Mouse (Mus musculus) hindbrain, embryonic 13.5 days (tissue): Measurements from ENCODE around the gene Lrrc59. TPM values are rescaled to one million over a fixed set of nuclear protein-coding genes. Genes with fewer than 3 reads are reported as not detected.

Experiments
- ATAC-seq: fragments of 200-750 bp; cut with Nextera tagmentation; 2 replicates; pipeline ENCODE4 v1.8.0; 2017; ENCODE audit warnings: moderate TSS enrichment; ENCODE audit not compliant: low FRiP score
- H3K27ac ChIP-seq: fragments of 300-500 bp; sonication (generic); 2 replicates; pipeline ENCODE4 v1.5.1; 2015; ENCODE audit warnings: inconsistent platforms, mild to moderate bottlenecking, moderate library complexity
- H3K27me3 ChIP-seq: fragments of 300-500 bp; sonication (generic); 2 replicates; pipeline ENCODE4 v1.6.1; 2015; ENCODE audit warnings: mild to moderate bottlenecking, inconsistent platforms
- H3K36me3 ChIP-seq: fragments of 300-500 bp; sonication (generic); 2 replicates; pipeline ENCODE4 v1.6.1; 2015; ENCODE audit warnings: mild to moderate bottlenecking, inconsistent platforms
- H3K4me1 ChIP-seq: fragments of 300-500 bp; sonication (generic); replicated peaks from 2 replicates; pipeline ENCODE4 v1.6.1; 2015; ENCODE audit warnings: inconsistent platforms
- H3K4me2 ChIP-seq: fragments of 300-500 bp; sonication (generic); 2 replicates; pipeline ENCODE4 v1.6.1; 2015; ENCODE audit warnings: inconsistent platforms, mild to moderate bottlenecking, moderate library complexity
- H3K4me3 ChIP-seq: fragments of 300-500 bp; sonication (generic); 2 replicates; pipeline ENCODE4 v1.5.1; 2015; ENCODE audit warnings: mild to moderate bottlenecking, inconsistent platforms
- H3K9ac ChIP-seq: fragments of 300-500 bp; sonication (generic); 2 replicates; pipeline ENCODE4 v1.6.1; 2015; ENCODE audit warnings: mild to moderate bottlenecking, inconsistent platforms
- H3K9me3 ChIP-seq: fragments of 300-500 bp; sonication (generic); 2 replicates; pipeline ENCODE4 v1.6.1; 2016; ENCODE audit warnings: inconsistent platforms
- WGBS: fragments of 180-500 bp; shearing (Covaris S2); methylation state at CpG from one replicate; pipeline ENCODE4 v1.1.7; 2015; 5-methylcytosine and 5-hydroxymethylcytosine counted together
- polyA plus RNA-seq: library from polyadenylated mRNA; unstranded; fragments of >200 nt; fragmentation: Nextera tagmentation; extraction: Ambion mirVana; gene quantifications from 2 replicates; pipeline ENCODE4 v1.2.1, GENCODE M21; 2015

Lrrc59 gene
- 155 and 163 TPM in 2 replicates for polyA plus RNA-seq

DNA sequence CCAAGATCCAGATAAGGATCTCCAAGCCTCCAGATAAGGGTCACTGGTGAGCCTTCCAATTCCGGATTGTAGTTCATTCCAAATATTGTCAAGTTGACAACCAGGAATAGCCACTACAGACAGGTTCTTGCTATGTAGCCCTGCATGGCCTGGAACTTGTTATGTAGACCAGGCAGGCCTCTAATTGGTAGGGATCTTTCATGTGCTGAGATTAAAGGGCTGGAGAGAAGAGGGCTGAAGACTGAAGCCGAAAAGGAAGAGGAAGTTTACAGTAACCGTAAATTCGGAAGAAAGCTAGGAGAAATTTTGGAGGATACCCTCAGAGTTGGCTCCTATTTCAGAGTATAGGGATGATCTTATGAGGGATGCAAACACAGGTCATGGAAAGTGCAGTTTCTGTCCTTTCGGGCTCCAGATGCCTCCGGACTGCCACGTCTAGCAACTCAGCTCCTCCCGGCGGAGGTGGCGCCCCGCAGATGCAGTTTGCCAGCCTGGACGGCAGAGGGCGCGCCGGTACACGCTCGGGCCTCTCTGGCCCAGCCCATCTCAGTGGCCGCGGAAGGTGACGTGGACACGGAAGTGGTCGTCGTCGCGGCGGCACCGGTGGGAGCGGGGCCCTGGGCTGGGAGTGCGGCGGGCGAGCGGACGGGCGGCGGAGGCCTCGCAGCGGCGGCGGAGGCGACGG, at the start of gene Lrrc59:
Lrrc59 (plus strand) TSS at position 569 of the 685 bp plus-strand sequence.
- ATAC-seq = peak; percentile 94
- Histone ChIP-seq H3K9ac (peak within 1 kb of the TSS; percentile 93), H3K4me1 (peaks cover 17% of the 10 kb centered on the region), H3K36me3 (peaks cover 25% of the 10 kb centered on the region), H3K9me3 (no peaks in the 10 kb centered on the region), H3K27ac (peak within 1 kb of the TSS; percentile 73), H3K4me3 (peak within 1 kb of the TSS; percentile 97), H3K4me2 (peak within 1 kb of the TSS; percentile 97), H3K27me3 (no peaks in the 10 kb centered on the region)
- 7% methylated on average over 41 of the region's 41 CpGs for WGBS

GRCm38 (mm10) chr11:94580111-94580740, 49.3 kb upstream of the Lrrc59 start:
- H3K4me3 ChIP-seq = no peak overlapping the region
- WGBS = 89% methylated on average over 5 of the region's 5 CpGs
- no peak for ATAC-seq
- H3K4me2 ChIP-seq = no peak overlapping the region
- H3K27ac ChIP-seq = no peak overlapping the region
- H3K9me3 ChIP-seq = no peaks in the 10 kb centered on the region
- no peak overlapping the region for H3K9ac ChIP-seq
- H3K4me1 ChIP-seq = no peaks in the 10 kb centered on the region
- no peaks in the 10 kb centered on the region for H3K36me3 ChIP-seq
- H3K27me3 ChIP-seq = no peaks in the 10 kb centered on the region

GRCm38 (mm10) chr11:94585091-94585490, 44.5 kb upstream of the Lrrc59 start:
- no peaks in the 10 kb centered on the region for H3K27me3 ChIP-seq
- H3K9ac ChIP-seq = no peak overlapping the region
- no peak overlapping the region for H3K4me3 ChIP-seq
- H3K4me1 ChIP-seq = no peaks in the 10 kb centered on the region
- ATAC-seq = no peak
- H3K9me3 ChIP-seq = no peaks in the 10 kb centered on the region
- H3K36me3 ChIP-seq = no peaks in the 10 kb centered on the region
- WGBS = 95% methylated on average over 9 of the region's 9 CpGs
- no peak overlapping the region for H3K27ac ChIP-seq
- no peak overlapping the region for H3K4me2 ChIP-seq

GRCm38 (mm10) chr11:94587511-94587910, 42.1 kb upstream of the Lrrc59 start:
- ATAC-seq = no peak
- Histone ChIP-seq H3K36me3 (no peaks in the 10 kb centered on the region), H3K9ac (no peak overlapping the region), H3K9me3 (no peaks in the 10 kb centered on the region), H3K27ac (no peak overlapping the region), H3K27me3 (no peaks in the 10 kb centered on the region), H3K4me1 (peaks cover 10% of the 10 kb centered on the region), H3K4me3 (no peak overlapping the region), H3K4me2 (no peak overlapping the region)
- 79% methylated on average over 6 of the region's 6 CpGs for WGBS

DNA sequence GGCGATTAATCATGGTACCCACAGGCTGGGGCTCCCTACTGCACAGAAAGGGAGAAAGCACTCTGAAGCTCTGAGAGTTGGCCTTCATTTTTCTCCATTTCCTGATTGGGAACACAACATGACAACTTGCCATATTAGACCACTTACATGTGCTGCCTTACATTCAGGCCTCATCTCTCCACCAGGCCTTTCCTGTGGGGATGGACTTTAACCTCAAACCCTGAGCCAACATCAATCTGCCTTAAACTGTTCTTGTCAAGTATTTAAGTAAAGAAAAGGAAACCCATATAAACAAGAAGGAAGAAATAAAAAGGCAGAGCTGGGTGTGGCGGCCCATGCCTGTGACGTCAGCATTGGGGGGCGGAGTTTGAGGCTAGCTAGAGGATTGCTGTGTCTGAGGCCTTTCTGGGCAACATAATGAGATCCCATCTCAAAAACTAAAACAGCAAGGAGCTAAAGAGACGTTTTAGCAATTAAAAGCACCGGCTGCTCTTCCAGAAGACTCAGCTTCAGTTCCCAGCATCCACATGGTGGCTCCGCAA, 33.2 kb upstream of the Lrrc59 start:
- H3K36me3 ChIP-seq = no peaks in the 10 kb centered on the region
- WGBS = 73% methylated on average over 7 of the region's 7 CpGs
- H3K9ac ChIP-seq = no peak overlapping the region
- H3K27me3 ChIP-seq = no peaks in the 10 kb centered on the region
- no peak overlapping the region for H3K4me2 ChIP-seq
- no peak overlapping the region for H3K4me3 ChIP-seq
- peaks cover 8% of the 10 kb centered on the region for H3K4me1 ChIP-seq
- H3K27ac ChIP-seq = no peak overlapping the region
- no peaks in the 10 kb centered on the region for H3K9me3 ChIP-seq
- ATAC-seq = no peak

- Histone ChIP-seq H3K36me3 (no peaks in the 10 kb centered on the region), H3K9me3 (no peaks in the 10 kb centered on the region), H3K4me1 (peaks cover 12% of the 10 kb centered on the region), H3K27ac (no peak overlapping the region), H3K27me3 (peaks cover 5% of the 10 kb centered on the region; the same call in 1 of the 2 replicates), H3K4me3 (no peak overlapping the region), H3K4me2 (no peak overlapping the region), H3K9ac (no peak overlapping the region)
- 87% methylated on average over 4 of the region's 4 CpGs for WGBS
- no peak for ATAC-seq
Observed at GRCm38 (mm10) chr11:94597319-94597718, 32.2 kb upstream of the Lrrc59 start.

- Histone ChIP-seq H3K36me3 (no peaks in the 10 kb centered on the region), H3K4me2 (no peak overlapping the region), H3K4me3 (no peak overlapping the region), H3K27me3 (peaks cover 12% of the 10 kb centered on the region; the same call in 1 of the 2 replicates), H3K9me3 (no peaks in the 10 kb centered on the region), H3K9ac (no peak overlapping the region), H3K4me1 (peaks cover 12% of the 10 kb centered on the region), H3K27ac (no peak overlapping the region)
- no peak for ATAC-seq
- 81% methylated on average over 6 of the region's 6 CpGs for WGBS
Observed at GRCm38 (mm10) chr11:94598437-94599120, 31.0 kb upstream of the Lrrc59 start.

- H3K36me3 ChIP-seq = no peaks in the 10 kb centered on the region
- no peaks in the 10 kb centered on the region for H3K9me3 ChIP-seq
- peaks cover 12% of the 10 kb centered on the region for H3K4me1 ChIP-seq
- H3K9ac ChIP-seq = no peak overlapping the region
- 96% methylated on average over 7 of the region's 7 CpGs for WGBS
- H3K4me3 ChIP-seq = no peak overlapping the region
- no peak for ATAC-seq
- H3K27me3 ChIP-seq = peaks cover 12% of the 10 kb centered on the region; the same call in 1 of the 2 replicates
- H3K27ac ChIP-seq = no peak overlapping the region
- H3K4me2 ChIP-seq = no peak overlapping the region
Observed at GRCm38 (mm10) chr11:94600447-94600846, 29.1 kb upstream of the Lrrc59 start.

- Histone ChIP-seq H3K4me2 (peak within 1 kb of the TSS; percentile 72), H3K36me3 (no peaks in the 10 kb centered on the region), H3K27me3 (peaks cover 12% of the 10 kb centered on the region; the same call in 1 of the 2 replicates), H3K9me3 (no peaks in the 10 kb centered on the region), H3K4me3 (peak within 1 kb of the TSS; percentile 44), H3K9ac (peak within 1 kb of the TSS; percentile 58), H3K4me1 (peaks cover 12% of the 10 kb centered on the region), H3K27ac (no peak within 1 kb of the TSS)
- WGBS = under 1% methylated on average over 48 of the region's 52 CpGs
- ATAC-seq = peak; percentile 76
Observed at GRCm38 (mm10) chr11:94601321-94602281, 28.0 kb upstream of the Lrrc59 start, which contains the start of gene Acsf2. Gene Acsf2 (minus strand): TSS chr11:94601871.

GRCm38 (mm10) chr11:94602356-94602955, 27.1 kb upstream of the Lrrc59 start:
- Histone ChIP-seq H3K9me3 (no peaks in the 10 kb centered on the region), H3K9ac (no peak overlapping the region), H3K27me3 (peaks cover 12% of the 10 kb centered on the region; the same call in 1 of the 2 replicates), H3K4me3 (no peak overlapping the region), H3K36me3 (no peaks in the 10 kb centered on the region), H3K4me2 (peak overlapping the region; percentile 72), H3K4me1 (peaks cover 12% of the 10 kb centered on the region), H3K27ac (no peak overlapping the region)
- ATAC-seq = 0 out of 2 replicates have a peak, but pooled peaks have one; percentile 5
- 70% methylated on average over 11 of the region's 11 CpGs for WGBS
